Mouse (Mus musculus): ENCODE data around the gene Ang5. TPM values are rescaled to one million over a fixed set of nuclear protein-coding genes. Genes with fewer than 3 reads are reported as not detected.

The Ang5 gene
- total RNA-seq, 2 experiments from 2014 or later, result not detected

Other genes with a start within 250 kb of the Ang5 start
- not detected for gene Gm16506, start 229.6 kb upstream of the Ang5 start, total RNA-seq (2021)
- gene Gm6526, start 209.2 kb upstream of the Ang5 start, total RNA-seq (2021), result not detected
- not detected for gene Gm8180, start 172.3 kb upstream of the Ang5 start, total RNA-seq (2021)
- not detected for gene Ear1, start 81.6 kb upstream of the Ang5 start, total RNA-seq (2021)
- gene Ear10, start 33.5 kb upstream of the Ang5 start, total RNA-seq (2021), result not detected
- gene Gm8113, start 31.7 kb upstream of the Ang5 start, total RNA-seq (2021), result under 1 TPM; 0.22 to 0.45 TPM
- gene Ang6, start 45.2 kb downstream of the Ang5 start, total RNA-seq (2021), result not detected
- not detected for gene Ear2, start 145.6 kb downstream of the Ang5 start, total RNA-seq (2021)
- not detected for gene Gm3327, start 166.8 kb downstream of the Ang5 start, total RNA-seq (2021)
- not detected for gene Gm8212, start 240.6 kb downstream of the Ang5 start, total RNA-seq (2021)